Mouse (Mus musculus) embryonic facial prominence, embryonic 10.5 days (tissue): Measurements from ENCODE around the gene Cdca8. TPM values are rescaled to one million over a fixed set of nuclear protein-coding genes. Genes with fewer than 3 reads are reported as not detected.

ENCODE experiments used
- DNase-seq: peaks from one replicate; pipeline ENCODE4 v3.0.0-alpha.2; 2017; ENCODE audit warnings: low spot score
- H3K27ac ChIP-seq: fragments of 300-500 bp; sonication (generic); replicated peaks from 2 replicates; pipeline ENCODE4 v1.5.1; 2016; ENCODE audit warnings: mild to moderate bottlenecking
- H3K27me3 ChIP-seq: fragments of 300-500 bp; sonication (generic); replicated peaks from 2 replicates; pipeline ENCODE4 v1.6.1; 2016; ENCODE audit warnings: low read depth, mild to moderate bottlenecking; ENCODE audit not compliant: poor library complexity, severe bottlenecking
- H3K36me3 ChIP-seq: fragments of 300-500 bp; sonication (generic); replicated peaks from 2 replicates; pipeline ENCODE4 v1.6.1; 2016; ENCODE audit warnings: mild to moderate bottlenecking, moderate library complexity
- H3K4me1 ChIP-seq: fragments of 300-500 bp; sonication (generic); 2 replicates; pipeline ENCODE4 v1.6.1; 2016
- H3K4me3 ChIP-seq: fragments of 300-500 bp; sonication (generic); 2 replicates; pipeline ENCODE4 v1.5.1; 2016; ENCODE audit warnings: mild to moderate bottlenecking, moderate library complexity
- H3K9me3 ChIP-seq: fragments of 300-500 bp; sonication (generic); 2 replicates; pipeline ENCODE4 v1.6.1; 2016; ENCODE audit warnings: mild to moderate bottlenecking
- WGBS: fragments of 180-500 bp; shearing (Covaris S2); methylation state at CpG from one replicate; pipeline ENCODE4 v1.1.7; 2016; 5-methylcytosine and 5-hydroxymethylcytosine counted together
- polyA plus RNA-seq: library from polyadenylated mRNA; unstranded; fragments of >200 nt; fragmentation: Nextera tagmentation; extraction: Ambion mirVana; gene quantifications from 2 replicates; pipeline ENCODE4 v1.2.1, GENCODE M21; 2016

The Cdca8 gene
- polyA plus RNA-seq, 1 experiment from 2014 or later: 230 TPM

DNA sequence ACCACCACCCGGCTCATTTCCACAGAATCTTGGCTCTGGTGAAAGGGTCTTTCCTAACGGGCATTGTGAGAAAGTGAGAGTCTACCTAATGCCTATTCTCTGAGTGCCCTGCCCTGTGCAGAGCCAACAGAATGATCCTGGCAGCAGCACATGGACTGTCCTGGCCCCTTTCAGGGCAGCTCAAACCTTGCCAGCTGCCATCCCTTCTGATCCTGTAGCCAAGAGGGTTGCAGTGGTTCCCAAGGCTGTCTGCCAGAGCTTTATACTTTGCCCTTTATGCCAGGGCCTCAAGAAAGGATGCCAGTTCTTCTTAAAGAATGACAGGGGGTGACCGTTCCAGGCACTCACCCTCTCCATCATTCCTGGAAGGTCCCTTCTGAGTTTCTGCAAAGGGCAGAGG lies 10.4 kb upstream of the Cdca8 start:
- H3K36me3 ChIP-seq: no peaks in the 10 kb centered on the region
- H3K27ac ChIP-seq: no peak overlapping the region
- no peaks in the 10 kb centered on the region for H3K4me1 ChIP-seq
- no peaks in the 10 kb centered on the region for H3K9me3 ChIP-seq
- no peak overlapping the region for H3K4me3 ChIP-seq
- H3K27me3 ChIP-seq: no peaks in the 10 kb centered on the region
- 83% methylated on average over 3 of the region's 3 CpGs for WGBS
- no peak for DNase-seq

- Histone ChIP-seq H3K36me3 (peaks cover 27% of the 10 kb centered on the region), H3K4me1 (peaks cover 4% of the 10 kb centered on the region; the same call in 1 of the 2 replicates), H3K9me3 (no peaks in the 10 kb centered on the region), H3K4me3 (no peak overlapping the region), H3K27me3 (no peaks in the 10 kb centered on the region), H3K27ac (no peak overlapping the region)
- DNase-seq: no peak
- 60% methylated on average over 2 of the region's 2 CpGs for WGBS
Observed at GRCm38 (mm10) chr4:124944961-124945360, 5.8 kb upstream of the Cdca8 start.

DNA sequence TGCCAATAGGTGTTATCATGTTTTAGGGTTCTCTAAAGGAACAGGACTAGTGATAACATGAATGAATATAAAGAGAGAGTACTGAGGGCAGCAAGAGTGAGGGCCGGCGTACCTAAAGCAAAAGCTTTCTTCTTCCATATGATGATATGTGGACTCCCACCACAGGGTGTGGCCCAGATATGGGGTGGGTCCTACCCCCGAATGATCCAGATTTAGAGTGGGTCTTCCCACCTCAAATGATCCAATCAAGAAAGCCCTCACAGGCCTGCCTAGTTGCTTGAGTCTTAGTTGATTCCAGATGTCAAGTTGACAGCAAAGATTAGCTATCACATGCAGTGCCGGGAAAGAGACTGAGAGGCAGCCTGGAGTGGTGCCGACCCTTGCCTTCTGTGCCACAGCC lies 4.7 kb upstream of the Cdca8 start:
- H3K4me3 ChIP-seq: no peak overlapping the region
- H3K27ac ChIP-seq: no peak overlapping the region
- 60% methylated on average over 5 of the region's 5 CpGs for WGBS
- DNase-seq: no peak
- H3K4me1 ChIP-seq: peaks cover 4% of the 10 kb centered on the region; the same call in 1 of the 2 replicates
- H3K9me3 ChIP-seq: no peaks in the 10 kb centered on the region
- peaks cover 39% of the 10 kb centered on the region for H3K36me3 ChIP-seq
- no peaks in the 10 kb centered on the region for H3K27me3 ChIP-seq

DNA sequence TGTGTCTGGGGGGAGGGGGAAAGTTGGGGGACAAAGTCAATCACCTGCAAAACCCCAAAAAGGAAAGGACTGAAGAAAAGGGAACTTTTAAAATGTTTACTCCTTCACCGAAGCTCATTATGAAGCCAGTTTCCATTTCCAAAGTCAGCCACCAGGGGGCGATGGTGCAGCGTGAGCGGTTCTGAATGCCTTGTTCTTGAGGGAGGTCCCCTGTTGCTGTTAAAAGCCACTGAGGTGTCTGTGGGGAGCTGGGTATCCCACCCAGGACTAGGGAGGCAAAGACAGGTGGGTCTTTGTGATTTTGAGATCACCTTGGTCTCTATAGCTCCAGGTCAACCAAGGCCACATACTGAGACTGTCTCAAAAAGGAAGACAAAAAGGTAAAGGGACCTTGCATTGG lies 3.9 kb upstream of the Cdca8 start:
- DNase-seq: peak; percentile 87
- Histone ChIP-seq H3K4me3 (no peak overlapping the region), H3K27ac (no peak overlapping the region), H3K27me3 (no peaks in the 10 kb centered on the region), H3K36me3 (peaks cover 45% of the 10 kb centered on the region), H3K4me1 (peaks cover 7% of the 10 kb centered on the region; the same call in 1 of the 2 replicates), H3K9me3 (no peaks in the 10 kb centered on the region)
- WGBS: 10% methylated on average over 4 of the region's 4 CpGs

DNA sequence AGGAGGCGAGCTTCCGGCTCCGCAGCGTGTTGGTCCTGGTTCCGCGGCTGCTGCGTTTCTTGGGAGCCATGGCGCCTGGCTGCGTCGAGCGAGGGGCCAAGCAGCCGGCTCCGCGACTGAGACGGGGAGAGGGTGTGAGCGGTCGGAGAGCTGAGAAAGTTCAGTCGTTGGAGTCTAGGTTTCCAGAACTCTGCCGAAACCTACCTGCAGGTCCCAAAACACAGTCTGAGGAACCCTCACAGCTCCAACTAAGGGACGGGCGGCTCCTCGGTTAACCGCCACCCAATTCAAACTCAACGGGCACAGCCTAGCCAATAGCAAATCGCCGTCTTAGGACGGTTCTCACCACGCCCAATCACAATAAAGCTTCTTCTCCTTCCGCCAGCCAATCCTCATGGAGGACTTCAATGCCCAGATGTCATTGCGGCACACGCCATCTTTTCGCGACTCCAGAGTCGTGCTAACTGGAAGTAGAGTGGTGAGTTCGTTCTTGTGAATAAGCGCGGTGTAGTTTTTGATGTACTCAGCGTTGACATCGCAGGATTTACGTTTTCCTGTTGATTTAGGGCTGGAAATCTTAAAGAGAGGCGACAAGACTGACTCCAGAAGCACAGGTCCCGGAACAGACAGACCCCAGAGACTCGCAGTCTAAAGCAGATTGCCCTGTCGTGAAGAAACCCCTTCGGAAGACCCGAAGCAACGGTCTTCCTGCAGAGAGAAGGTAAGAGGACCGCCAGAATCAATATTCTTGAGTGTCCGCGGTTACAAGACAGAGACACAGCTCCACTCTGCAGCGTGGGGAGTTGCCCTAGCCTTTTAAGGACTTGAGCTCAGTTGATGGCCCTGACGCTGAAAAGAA lies 2.3 kb downstream of the Cdca8 start, which contains the start of gene 9930104L06Rik:
Gene 9930104L06Rik (plus strand): TSS at position 436 of the 859 bp plus-strand sequence.
- peaks cover 22% of the 10 kb centered on the region for H3K4me1 ChIP-seq
- WGBS: under 1% methylated on average over 52 of the region's 52 CpGs
- H3K27ac ChIP-seq: peak within 1 kb of the TSS; percentile 93
- H3K36me3 ChIP-seq: peaks cover 39% of the 10 kb centered on the region
- peak; percentile 93 for DNase-seq
- H3K4me3 ChIP-seq: peak within 1 kb of the TSS; percentile 98
- H3K27me3 ChIP-seq: no peaks in the 10 kb centered on the region
- no peaks in the 10 kb centered on the region for H3K9me3 ChIP-seq

DNA sequence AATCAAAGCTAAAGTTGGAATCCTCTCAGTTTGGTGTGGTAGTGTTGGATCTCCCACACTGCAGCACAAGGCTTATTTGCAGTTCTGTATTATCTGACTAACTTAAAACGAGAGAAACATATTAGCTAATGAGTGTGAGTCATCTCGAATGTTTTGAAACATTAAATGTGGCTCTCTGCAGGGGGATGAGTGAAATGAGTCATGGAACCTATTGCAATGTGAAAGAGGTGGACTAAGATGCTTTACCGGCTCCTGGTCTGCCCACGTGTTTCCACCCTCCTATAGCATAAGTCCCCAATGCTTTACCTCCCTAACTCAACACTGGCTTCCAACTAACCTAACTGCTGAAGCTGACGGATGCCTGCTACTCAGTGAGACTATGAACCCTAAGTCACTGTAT lies 11.0 kb downstream of the Cdca8 start:
- H3K27me3 ChIP-seq: no peaks in the 10 kb centered on the region
- no peak overlapping the region for H3K27ac ChIP-seq
- peaks cover 83% of the 10 kb centered on the region for H3K36me3 ChIP-seq
- no peak for DNase-seq
- H3K4me3 ChIP-seq: no peak overlapping the region
- H3K9me3 ChIP-seq: no peaks in the 10 kb centered on the region
- WGBS: 92% methylated on average over 5 of the region's 5 CpGs
- H3K4me1 ChIP-seq: no peaks in the 10 kb centered on the region

DNA sequence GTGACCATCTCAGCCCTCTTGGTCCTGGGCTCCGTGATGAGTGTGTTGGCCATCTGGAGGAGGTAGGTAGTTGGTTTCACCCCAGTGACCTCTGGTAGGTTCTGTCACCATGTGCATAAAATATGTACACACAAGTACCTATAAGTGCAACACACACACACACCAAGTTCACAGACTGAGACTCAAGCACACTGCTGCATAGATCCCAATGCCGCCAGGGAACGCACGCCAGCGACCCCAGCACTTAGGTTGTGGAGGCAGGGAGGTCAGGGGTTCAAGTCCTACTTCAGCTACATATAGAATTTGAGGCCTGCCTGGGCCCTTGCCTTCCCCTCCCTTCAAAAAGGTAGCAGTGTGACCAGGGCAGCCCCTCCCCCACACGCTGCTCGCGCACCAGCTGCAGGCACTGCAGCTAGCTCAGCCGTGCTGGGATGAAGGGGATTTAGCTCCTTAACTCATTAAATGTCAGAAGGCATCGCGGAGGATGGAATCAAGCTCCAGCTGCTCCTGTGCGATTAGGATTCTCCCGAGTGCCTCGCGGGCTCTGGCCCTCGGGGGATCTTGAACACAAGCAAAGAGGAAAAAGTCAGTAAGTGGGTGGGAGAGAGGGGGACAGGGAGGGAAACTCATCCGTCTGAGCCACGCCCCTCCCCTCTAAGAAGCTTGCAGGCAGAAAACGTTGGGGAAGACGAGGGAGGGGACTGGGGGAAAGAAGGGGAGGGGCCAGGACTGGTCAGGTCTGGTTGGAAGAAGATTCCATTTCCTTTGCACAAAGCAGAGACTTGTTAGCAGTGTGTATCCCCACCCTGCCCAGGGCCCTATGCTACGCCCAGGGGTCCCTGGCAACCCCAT lies 32.9 kb downstream of the Cdca8 start:
- H3K9me3 ChIP-seq: no peaks in the 10 kb centered on the region
- peaks cover 17% of the 10 kb centered on the region for H3K4me1 ChIP-seq
- peaks cover 27% of the 10 kb centered on the region for H3K27me3 ChIP-seq
- H3K36me3 ChIP-seq: no peaks in the 10 kb centered on the region
- WGBS: 6% methylated on average over 21 of the region's 21 CpGs
- H3K4me3 ChIP-seq: peak overlapping the region; percentile 52
- H3K27ac ChIP-seq: peak overlapping the region; percentile 83
- peak; percentile 84 for DNase-seq

DNA sequence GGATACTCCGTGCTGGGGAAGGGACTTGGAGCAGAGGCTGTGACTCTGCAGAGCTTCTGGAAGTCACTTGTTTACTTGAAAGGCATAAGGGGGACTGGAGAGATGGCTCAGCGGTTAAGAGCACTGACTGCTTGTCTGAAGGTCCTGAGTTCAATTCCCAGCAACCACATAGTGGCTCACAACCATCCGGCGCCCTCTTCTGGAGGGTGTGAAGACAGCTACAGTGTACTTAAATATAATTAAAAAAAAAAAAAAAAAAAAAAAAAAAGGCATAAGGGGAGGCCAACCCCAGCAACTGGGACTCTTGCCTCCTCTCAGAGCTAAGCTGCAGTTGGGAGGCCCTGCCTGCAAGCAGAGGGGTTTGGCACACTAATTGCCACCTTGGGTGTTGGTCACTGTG lies 33.7 kb downstream of the Cdca8 start:
- 0 out of 2 replicates have a peak overlapping the region, but pooled peaks have one; percentile 83 for H3K27ac ChIP-seq
- peaks cover 17% of the 10 kb centered on the region for H3K4me1 ChIP-seq
- DNase-seq: no peak
- WGBS: 65% methylated on average over 4 of the region's 4 CpGs
- peaks cover 28% of the 10 kb centered on the region for H3K27me3 ChIP-seq
- H3K4me3 ChIP-seq: no peak overlapping the region
- no peaks in the 10 kb centered on the region for H3K9me3 ChIP-seq
- H3K36me3 ChIP-seq: no peaks in the 10 kb centered on the region

DNA sequence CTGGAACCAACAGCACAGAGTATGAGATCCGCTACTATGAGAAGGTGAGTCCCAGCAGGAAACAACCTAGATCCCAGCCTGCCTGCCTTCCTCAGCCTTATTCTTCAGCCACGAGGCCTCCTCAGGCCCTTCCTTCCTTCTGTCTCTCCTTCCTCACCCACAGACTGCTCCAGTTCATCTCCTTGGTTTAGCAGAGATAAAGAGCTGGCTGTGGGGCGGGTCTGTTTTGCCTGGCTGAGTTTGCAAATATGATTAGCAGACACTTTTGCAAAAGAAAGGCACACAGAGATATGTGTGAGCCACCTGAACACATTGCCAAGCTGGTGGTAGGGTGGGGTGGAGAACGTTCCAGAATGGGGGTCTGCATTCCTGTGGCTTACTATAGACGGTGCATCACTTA lies 39.2 kb downstream of the Cdca8 start:
- Histone ChIP-seq H3K36me3 (no peaks in the 10 kb centered on the region), H3K4me1 (peaks cover 23% of the 10 kb centered on the region), H3K27me3 (peaks cover 80% of the 10 kb centered on the region), H3K4me3 (no peak overlapping the region), H3K9me3 (no peaks in the 10 kb centered on the region), H3K27ac (no peak overlapping the region)
- no peak for DNase-seq
- 69% methylated on average over 5 of the region's 5 CpGs for WGBS

DNA sequence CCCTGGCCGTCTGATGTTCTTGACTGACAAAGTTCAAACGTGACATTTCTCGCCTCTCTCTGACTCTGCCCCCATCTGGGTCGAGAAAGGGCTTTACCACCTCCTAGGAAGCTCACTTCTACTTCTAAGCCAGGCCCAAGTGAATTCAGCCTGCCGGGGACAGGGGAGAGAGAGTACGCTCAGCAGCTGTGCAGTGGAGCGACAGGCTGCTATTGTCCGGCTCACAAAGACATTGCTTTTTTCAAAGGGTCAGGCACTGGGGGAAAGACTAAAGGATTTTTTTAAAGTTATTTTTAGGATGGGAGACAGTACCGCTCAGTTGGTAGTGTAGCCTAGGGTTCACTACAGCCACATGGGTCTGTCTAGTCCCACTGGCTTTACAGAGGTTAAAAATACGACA lies 40.7 kb downstream of the Cdca8 start:
- no peaks in the 10 kb centered on the region for H3K9me3 ChIP-seq
- H3K4me1 ChIP-seq: peaks cover 38% of the 10 kb centered on the region
- no peak overlapping the region for H3K27ac ChIP-seq
- H3K36me3 ChIP-seq: no peaks in the 10 kb centered on the region
- H3K27me3 ChIP-seq: peaks cover 82% of the 10 kb centered on the region
- WGBS: 35% methylated on average over 10 of the region's 10 CpGs
- DNase-seq: no peak
- no peak overlapping the region for H3K4me3 ChIP-seq

DNA sequence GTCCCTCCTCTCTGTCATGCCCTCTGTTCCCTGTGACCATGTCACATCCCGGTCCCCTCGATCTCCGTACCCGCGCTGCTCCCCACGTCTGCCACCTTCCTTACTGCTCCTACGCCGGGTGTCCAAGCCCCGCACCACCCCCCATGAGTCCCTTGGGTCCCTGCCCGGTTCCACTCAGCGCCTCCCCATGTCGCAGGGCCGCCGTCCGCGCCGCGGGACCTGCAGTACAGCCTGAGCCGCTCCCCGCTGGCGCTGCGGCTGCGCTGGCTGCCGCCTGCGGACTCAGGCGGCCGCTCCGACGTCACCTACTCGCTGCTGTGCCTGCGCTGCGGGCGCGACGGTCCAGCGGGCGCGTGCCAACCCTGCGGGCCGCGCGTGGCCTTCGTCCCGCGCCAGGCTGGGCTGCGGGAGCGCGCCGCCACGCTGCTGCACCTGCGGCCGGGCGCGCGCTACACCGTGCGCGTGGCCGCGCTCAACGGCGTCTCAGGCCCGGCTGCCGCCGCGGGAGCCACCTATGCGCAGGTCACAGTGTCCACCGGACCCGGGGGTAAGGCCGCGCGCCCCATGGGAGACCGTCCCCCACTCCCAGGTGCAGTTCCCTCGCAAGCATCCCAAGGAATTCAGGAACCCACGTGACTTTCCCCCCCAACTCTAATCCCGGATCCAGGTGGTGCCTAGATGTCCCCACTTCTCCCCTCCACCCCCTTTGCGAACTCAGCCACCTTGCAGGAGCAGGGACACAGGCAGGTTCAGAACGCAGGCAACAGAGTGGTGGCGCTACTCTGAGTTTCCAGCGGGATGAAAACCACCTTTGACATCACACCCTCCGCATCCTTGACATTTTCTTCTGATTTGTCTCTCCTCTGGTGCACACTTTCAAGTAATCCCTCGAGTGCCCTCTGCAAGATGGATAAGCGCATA lies 44.3 kb downstream of the Cdca8 start:
- Histone ChIP-seq H3K27me3 (peaks cover 95% of the 10 kb centered on the region), H3K9me3 (no peaks in the 10 kb centered on the region), H3K27ac (peak overlapping the region; percentile 7; the same call in 1 of the 2 replicates), H3K36me3 (no peaks in the 10 kb centered on the region), H3K4me1 (peaks cover 37% of the 10 kb centered on the region), H3K4me3 (peak overlapping the region; percentile 56)
- DNase-seq: peak; percentile 52
- 2% methylated on average over 83 of the region's 83 CpGs for WGBS

DNA sequence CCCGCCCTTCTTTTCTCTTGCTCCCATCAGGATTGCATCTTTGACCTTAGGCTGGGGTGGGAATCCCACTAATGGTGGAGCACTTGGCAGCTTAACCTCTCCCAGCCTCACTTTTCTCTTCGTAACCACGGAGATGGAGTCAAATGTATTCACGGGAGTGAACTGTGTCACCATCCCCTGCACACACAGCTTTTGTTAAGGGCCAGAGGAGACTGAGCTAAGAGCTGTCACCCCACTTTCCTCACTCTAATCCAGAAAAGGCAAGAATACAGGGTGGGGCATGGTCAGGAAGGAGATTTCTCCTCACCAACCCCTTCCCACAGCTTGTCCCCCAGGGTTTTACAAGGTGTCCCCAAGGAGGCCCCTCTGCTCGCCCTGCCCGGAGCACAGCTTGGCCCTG lies 45.3 kb downstream of the Cdca8 start:
- DNase-seq: no peak
- Histone ChIP-seq H3K27me3 (peaks cover 91% of the 10 kb centered on the region), H3K27ac (no peak overlapping the region), H3K4me1 (peaks cover 27% of the 10 kb centered on the region), H3K4me3 (no peak overlapping the region; the same call in 1 of the 2 replicates), H3K9me3 (no peaks in the 10 kb centered on the region), H3K36me3 (no peaks in the 10 kb centered on the region)
- 27% methylated on average over 6 of the region's 6 CpGs for WGBS
